Mouse (Mus musculus) heart, adult 18-20 months (tissue): ENCODE data around the gene Cd300ld2. TPM values are rescaled to one million over a fixed set of nuclear protein-coding genes. Genes with fewer than 3 reads are reported as not detected.
A peak's percentile ranks its signal among the peaks of the same experiment; 100 is the strongest.
"Not testable (repeated sequence)": the region's sequence is repeated elsewhere in the genome, so short reads cannot be mapped to it uniquely, and the experiment has no call there.

Experiments used
- DNase-seq, 2 experiments: peaks; one replicate each; pipeline ENCODE4 v3.0.0; 2021 to 2022; ENCODE audit warnings: mixed read lengths in 1 of 2
- long read RNA-seq, 2 experiments: library from polyadenylated mRNA; stranded (forward); transcript quantifications; one replicate each; pipeline ENCODE4 v2.0.0; 2021
- total RNA-seq, 2 experiments: library from RNA; stranded (reverse); gene quantifications; 2 replicates each; pipeline ENCODE4 v1.2.3; 2021

Gene Cd300ld2
- not detected for total RNA-seq
- long read RNA-seq, experiment 1: 0 reads
- long read RNA-seq, experiment 2: 0 reads

- not testable (repeated sequence) for DNase-seq
These were observed at the start of gene Cd300ld2 for GRCm38 (mm10) chr11:115016093-115016492. Gene Cd300ld2 (minus strand): TSS chr11:115016193.

DNA sequence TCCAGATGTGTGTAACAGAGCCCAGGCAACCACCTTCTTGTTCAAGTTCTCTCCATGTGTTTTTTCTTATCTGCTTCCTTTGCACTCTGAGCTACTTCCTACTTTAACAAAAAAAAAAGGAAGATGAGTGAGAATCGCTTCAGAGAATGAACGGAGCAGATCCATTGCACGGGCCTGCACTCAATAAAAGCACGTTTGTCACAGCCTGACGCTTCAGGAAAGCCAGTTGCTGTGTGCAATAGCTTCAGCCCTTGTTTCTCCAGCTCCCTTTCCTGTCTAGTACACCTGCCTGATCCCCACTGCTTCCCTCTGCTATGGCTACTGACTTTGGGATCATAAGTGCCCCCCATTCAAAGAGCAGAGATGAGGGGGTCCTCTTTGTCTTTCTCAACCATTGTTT, 46.1 kb upstream of the Cd300ld2 start, which contains the start of gene Cd300e:
Cd300e (minus strand) TSS at position 101 of the 400 bp plus-strand sequence.
- no peak for DNase-seq

DNA sequence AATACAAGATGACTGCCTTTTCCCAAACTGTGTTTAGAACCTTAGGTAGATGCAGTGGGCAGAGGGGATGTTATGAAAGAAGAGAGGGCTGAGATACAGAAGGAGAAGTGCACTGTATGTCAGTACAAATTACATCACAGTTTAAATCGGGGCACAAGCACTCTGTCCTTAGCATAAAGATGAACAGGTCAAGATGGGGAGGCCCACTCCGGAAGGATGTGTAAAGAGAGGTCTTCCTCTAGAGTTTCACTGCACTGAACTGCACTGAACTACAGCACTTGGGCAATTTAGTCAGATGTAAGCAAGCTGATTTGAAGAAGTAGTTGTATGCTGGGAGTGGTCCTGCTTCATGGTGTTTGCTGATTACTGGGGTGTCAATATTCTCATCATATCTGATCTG, 43.8 kb upstream of the Cd300ld2 start:
- no peak for DNase-seq

DNA sequence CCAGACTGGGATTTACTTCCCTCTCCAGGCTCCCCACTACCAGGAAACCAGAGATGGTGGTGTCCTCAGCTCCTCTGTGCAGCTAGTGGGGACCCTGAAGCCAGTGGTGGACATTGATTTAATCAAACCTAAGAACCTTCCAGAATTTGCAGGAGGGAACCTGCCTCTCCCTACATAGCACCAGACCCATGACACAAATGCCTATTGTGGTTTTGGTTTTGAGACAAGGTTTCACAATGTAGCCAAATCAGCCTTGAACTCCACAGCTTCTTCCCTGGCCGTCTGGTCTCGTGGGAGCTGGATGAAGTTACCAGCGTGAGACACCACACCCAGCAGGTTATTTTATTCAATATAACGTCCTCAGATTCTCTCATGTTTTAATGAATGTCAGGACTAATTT, 42.7 kb upstream of the Cd300ld2 start:
- no peak for DNase-seq

GRCm38 (mm10) chr11:115054537-115054936, 38.5 kb upstream of the Cd300ld2 start:
- no peak for DNase-seq

DNA sequence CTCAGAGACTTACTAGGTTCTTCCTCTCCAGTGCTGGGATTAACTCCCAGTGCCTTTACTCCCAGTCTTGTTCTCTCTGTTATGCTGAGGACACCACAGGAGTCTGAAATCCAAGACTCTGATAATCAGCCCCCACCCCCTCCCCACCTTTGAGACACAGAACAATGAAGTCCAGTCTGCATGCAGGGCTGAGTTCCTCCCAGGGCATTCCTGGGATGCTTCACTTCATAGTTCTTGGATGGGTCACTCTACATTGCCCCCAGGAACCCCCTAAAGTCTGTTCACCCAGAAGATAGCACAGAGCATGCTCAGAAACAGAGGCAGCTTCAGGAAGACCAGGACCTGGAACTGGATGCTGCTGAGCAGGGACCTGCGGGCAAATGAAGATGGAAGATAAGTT, 37.0 kb upstream of the Cd300ld2 start:
- DNase-seq: no peak

DNA sequence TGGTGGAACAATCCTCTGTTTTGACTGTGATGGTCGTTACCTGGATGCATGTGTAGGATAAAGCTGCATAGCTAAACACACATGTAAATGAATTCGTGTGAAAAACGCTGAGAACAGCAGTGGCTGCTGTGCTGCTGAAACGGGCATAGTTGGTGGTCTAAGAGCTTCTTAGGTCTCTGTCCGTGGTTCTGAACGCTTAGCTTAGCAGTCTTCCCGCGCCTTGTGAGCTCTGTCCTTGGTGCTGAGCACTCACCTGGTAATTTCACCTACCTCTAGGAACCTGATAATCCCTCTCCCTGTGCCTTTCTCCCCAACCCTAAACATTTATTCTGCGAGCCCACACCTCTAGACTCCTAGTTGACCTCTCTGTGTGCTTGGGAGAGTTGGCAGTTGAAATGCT, 36.2 kb upstream of the Cd300ld2 start:
- peak in 1 of 2 experiments; percentile 35 for DNase-seq

GRCm38 (mm10) chr11:115049282-115049895, 33.4 kb upstream of the Cd300ld2 start:
- DNase-seq: no peak

GRCm38 (mm10) chr11:115048259-115048658, 32.3 kb upstream of the Cd300ld2 start, which contains the start of gene Cd300ld3:
Gene Cd300ld3 (minus strand): TSS chr11:115048409.
- peak in 1 of 2 experiments; percentile 30 for DNase-seq

- not testable (repeated sequence) for DNase-seq
These were observed 21.7 kb upstream of the Cd300ld2 start, which contains the start of gene Cd300ld5 for GRCm38 (mm10) chr11:115037669-115038068. Gene Cd300ld5 (minus strand): TSS chr11:115037769.

- DNase-seq: not testable (repeated sequence)
These were observed 10.9 kb upstream of the Cd300ld2 start, which contains the start of gene Cd300ld4 for GRCm38 (mm10) chr11:115026912-115027311. Gene Cd300ld4 (minus strand): TSS chr11:115027012.

- DNase-seq: peak; percentile 16 to 43
These were observed 11.9 kb downstream of the Cd300ld2 start for GRCm38 (mm10) chr11:115004070-115004469.

GRCm38 (mm10) chr11:115001474-115002040, 14.4 kb downstream of the Cd300ld2 start, which contains the start of gene Cd300c2:
Gene Cd300c2 (minus strand): TSS chr11:115001880.
- DNase-seq: peak; percentile 14 to 26

- peak in 1 of 2 experiments; percentile 10 for DNase-seq
These were observed 26.2 kb downstream of the Cd300ld2 start, which contains the start of gene Cd300ld for GRCm38 (mm10) chr11:114989793-114990192. Gene Cd300ld (minus strand): TSS chr11:114989922.

GRCm38 (mm10) chr11:114981866-114982265, 34.1 kb downstream of the Cd300ld2 start:
- DNase-seq: peak in 1 of 2 experiments; percentile 25

DNA sequence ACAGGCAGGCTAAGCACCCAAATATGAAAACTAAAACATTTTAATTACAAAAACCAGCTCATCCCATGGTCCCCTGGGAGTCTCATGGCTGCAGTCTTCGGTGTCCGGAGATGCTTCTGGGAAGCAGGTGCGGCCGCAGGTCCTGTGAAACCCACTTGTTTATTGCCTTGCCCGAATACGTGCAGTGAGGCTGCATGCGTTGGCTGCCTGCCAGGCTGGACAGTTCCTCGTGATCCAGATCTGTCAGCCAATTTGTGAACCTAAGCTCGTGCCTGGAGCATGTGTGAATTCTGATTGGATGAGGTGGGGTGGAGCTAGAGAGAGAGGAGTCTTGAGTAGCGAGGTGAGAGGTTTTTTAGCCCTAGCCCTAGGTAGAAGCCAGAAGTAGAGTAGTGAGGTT, 43.3 kb downstream of the Cd300ld2 start:
- no peak for DNase-seq

- peak; percentile 10 to 56 for DNase-seq
These were observed 47.2 kb downstream of the Cd300ld2 start, which contains the start of gene Cd300c for GRCm38 (mm10) chr11:114968752-114969207. Gene Cd300c (minus strand): TSS chr11:114969157.

DNA sequence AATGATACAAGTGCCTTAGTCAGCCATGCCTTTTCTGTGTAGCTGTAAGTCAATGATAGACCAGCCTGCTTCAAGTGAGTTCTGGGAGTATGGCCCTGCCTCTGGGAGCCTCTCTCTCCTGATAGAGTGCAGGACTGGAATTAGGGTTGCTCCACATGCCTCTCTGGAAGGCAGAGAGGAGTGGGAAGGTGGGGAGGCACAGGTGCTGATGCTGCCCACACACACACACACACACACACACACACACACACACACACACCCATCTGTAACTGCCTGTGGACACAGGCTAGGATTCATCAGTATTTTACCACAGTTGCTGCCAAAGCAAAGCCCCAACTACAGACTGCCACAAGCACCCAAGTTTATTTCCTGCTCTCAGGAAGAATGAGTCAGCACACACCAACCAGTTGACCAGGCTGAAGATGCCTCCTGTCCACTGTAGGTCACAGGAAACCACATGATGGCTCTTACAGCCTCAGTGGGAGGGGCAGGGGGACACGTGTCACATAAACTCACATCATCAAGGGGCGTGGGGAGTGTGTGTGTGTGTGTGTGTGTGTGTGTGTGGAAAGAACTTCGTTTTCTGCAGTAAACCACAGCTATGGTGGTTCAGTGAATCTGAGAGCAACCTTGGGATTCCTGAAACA, 50.7 kb downstream of the Cd300ld2 start:
- peak; percentile 13 to 30 for DNase-seq

DNA sequence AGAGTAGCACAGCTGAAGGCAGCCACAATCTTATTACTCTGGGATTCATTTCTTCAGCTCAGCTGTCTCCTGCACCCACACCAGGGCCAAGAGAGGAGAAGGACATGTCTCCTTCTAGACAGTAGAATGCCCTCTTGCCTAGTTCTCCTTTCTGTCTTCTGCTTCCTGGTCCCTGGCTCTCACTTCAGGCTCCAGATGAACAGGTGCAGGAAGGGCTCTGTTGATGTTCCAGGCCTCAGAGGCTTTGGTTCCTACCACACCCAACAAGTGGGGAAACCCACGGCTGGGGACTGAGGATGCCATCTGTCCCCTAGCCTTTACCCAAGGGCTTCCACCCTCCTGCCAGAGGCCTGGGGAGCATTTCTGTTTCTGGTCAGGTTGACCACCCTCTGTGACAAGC, 55.6 kb downstream of the Cd300ld2 start:
- no peak for DNase-seq
